Mouse (Mus musculus) frontal cortex, adult 2 months (tissue): ENCODE measurements around the gene Mad1l1. TPM values are rescaled to one million over a fixed set of nuclear protein-coding genes. Genes with fewer than 3 reads are reported as not detected.

Experiments used
- DNase-seq, 2 experiments: peaks; one replicate each; pipeline ENCODE4 v3.0.0; 2022; ENCODE audit warnings: low spot score in 1 of 2; ENCODE audit errors: extremely low spot score in 1 of 2
- polyA plus RNA-seq: library from polyadenylated mRNA; depleted of rRNA; stranded (reverse); fragments of >200 nt; gene quantifications from 2 replicates; pipeline ENCODE4 v1.2.3, GENCODE M21; 2012

Mad1l1 gene
- polyA plus RNA-seq, 1 experiment, result 17.9 TPM

DNA sequence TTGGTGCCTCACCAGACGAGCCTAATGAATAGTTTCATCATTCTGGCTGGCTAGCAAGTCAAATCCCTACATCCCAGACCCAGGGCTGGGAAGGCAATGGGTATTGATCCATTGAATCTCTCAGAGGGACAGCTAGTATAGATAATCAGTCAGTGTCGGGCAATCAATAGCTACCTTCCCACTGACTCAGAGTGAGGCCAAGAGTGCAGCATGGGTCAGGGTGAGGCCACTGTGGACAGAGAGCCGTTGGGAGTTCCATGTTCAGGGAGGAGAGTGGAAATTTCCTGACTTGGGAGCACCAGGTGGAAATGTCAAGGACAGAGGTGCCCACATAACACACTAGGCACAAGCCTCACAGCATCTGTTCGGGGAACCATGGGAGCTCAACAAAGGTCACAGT is 129.8 kb downstream of the Mad1l1 start:
- DNase-seq, result no peak

DNA sequence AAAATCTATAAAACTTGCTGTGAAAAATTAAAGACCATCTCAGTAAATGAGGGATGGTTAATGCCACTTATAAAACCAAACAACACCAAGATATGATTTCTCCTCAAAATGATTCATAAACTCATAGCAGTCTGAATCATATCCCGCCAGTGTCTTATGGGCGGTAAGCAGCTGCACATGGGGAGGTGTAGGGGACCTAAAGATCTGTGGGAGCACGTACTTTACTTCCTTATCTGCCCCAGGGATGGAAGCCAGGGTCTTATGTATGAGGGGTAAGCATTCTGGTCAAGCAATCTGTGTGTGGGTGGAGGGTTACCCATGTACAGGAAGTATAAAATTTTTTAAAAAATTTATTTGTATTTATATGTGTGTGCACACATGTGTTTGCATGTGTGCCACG is 135.0 kb downstream of the Mad1l1 start:
- no peak for DNase-seq

- no peak for DNase-seq
Observed at GRCm38 (mm10) chr5:140185757-140186156, 135.6 kb downstream of the Mad1l1 start.

- peak in 1 of 2 experiments; percentile 35 for DNase-seq
Observed at GRCm38 (mm10) chr5:140183387-140183786, 138.0 kb downstream of the Mad1l1 start.

- no peak for DNase-seq
Observed at GRCm38 (mm10) chr5:140182351-140182750, 139.0 kb downstream of the Mad1l1 start.

- DNase-seq, result no peak
Observed at GRCm38 (mm10) chr5:140180016-140180415, 141.3 kb downstream of the Mad1l1 start.

- DNase-seq, result no peak
Observed at GRCm38 (mm10) chr5:140178058-140178690, 143.2 kb downstream of the Mad1l1 start.

GRCm38 (mm10) chr5:140177582-140177981 is 143.8 kb downstream of the Mad1l1 start:
- no peak for DNase-seq

GRCm38 (mm10) chr5:140176370-140176769 is 145.0 kb downstream of the Mad1l1 start:
- no peak for DNase-seq

DNA sequence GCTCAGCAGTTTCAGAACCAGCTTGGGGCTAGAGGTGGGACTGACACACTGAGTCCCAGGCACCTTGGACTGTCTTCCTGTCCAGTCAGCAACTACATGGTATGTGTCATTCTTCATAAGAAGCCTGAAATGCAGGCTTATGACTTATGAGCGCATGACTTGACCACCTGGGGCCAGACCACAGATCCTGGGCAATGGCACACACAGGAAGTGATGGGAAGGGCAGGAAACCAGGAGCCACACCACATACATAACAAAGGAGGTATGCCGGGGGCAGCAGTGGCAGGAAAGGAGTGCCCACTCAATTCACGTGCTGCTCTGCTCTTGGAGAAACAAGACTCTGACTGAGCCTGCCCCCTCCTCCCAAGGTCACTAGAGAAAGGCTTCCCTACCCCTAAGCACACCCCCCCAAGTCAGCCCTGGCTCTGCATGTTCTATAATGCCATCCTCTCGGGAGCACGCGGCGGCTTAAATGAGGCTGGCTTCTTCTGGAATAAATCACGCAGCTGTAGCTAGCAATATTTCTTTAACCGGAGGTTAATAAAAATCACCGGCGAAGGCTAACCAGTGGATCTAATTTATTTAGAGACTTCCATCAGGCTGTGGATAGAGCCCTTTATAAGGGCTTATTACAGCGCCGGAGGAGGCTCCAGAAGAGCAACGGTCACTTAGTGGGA is 146.4 kb downstream of the Mad1l1 start:
- DNase-seq, result no peak

GRCm38 (mm10) chr5:140174066-140174465 is 147.3 kb downstream of the Mad1l1 start:
- no peak for DNase-seq

- DNase-seq, result no peak
Observed at GRCm38 (mm10) chr5:140173181-140173580, 148.2 kb downstream of the Mad1l1 start.

- DNase-seq, result no peak
Observed at GRCm38 (mm10) chr5:140171710-140172109, 149.6 kb downstream of the Mad1l1 start.

DNA sequence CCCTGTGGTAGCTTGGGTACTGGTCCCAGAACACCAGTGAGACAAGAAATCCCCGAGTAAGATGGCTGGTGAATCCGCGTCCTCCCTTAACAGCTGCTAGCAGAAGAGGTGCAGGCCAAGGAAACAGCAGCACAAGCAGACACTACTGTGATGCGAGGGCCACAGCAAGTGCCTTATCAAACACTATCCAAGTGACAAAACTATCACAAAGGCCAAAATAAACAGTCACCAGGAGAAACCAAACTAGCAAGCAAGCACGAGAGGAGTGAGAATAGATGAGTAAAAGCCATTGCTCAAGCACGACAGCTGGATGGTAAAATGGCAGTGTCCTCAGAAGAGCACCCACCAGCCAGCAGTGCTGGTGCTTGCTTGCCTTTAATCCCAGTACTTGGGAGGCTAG is 153.8 kb downstream of the Mad1l1 start:
- DNase-seq, result no peak

- no peak for DNase-seq
Observed at GRCm38 (mm10) chr5:140167080-140167479, 154.3 kb downstream of the Mad1l1 start.

DNA sequence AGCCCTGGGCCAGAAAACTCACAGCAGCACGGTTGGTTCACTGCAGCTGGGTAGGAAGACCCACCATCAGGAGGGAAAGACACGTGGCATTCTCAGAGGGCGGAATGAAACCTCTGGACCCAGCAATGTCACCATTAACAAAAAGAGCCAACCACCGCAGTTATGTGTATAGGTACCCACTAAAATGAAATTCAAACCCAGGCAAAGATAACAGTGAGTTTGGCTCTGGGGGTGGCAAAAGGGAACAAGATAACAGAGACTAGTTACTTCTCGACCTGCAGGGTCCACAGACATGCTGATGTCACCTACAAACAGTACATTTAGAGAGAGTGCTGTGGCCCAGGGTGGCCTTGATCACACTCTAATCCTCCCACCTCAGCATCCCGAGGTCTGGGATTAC is 157.4 kb downstream of the Mad1l1 start:
- DNase-seq, result no peak

DNA sequence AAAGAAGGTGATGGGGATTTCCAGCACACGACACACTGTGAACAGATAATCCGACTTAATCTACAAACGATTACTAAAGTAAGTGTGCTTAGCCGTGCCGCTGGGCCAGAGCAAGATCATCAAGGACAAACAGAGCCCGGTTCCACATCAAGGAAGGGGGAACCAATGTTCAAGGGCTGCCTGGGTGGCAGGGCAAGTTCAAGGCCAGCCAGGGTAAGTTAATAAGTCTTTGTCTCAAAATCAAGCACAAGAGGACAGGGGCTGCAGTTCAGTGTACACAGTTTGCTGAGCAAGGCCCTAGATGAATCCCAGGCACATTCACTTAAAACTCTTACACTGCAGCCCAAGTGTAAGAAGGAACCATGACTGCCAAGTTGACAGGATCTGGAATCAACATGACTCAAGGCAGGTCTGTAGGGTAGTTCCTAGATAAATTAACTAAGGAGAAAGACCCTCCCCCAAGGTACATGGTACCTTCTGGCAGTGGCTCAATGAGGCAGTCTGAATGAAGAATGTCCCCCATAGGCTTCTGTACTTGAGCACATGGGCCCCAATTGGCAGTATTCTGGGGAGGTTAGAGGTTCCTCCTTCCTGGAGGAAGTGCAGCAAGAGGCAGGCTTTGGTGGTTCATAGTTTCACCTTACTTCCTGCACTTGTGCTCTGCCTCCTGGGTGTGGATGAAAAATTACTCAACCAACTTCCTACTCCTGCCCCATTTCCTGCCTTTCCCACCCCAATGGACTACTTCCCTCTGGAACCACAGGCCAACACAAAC is 159.1 kb downstream of the Mad1l1 start:
- no peak for DNase-seq

DNA sequence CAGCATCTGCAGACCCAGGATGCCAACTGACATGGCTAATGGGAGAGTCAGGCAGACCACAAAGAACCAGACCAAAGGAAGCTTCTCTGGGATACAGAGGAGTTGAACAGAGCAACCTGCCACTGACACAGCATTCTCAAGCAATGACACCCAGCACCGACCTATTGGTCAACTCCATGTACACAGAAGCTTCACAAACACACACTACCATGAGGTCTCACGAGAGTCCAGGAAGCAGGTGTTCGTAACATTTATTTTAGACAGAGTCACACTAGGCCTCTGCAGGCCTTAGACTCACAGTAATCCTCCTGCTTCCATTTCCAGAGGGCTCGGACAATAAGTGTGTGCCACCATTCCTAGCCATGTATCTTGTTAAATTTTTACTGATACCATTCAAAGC is 162.3 kb downstream of the Mad1l1 start:
- no peak for DNase-seq

DNA sequence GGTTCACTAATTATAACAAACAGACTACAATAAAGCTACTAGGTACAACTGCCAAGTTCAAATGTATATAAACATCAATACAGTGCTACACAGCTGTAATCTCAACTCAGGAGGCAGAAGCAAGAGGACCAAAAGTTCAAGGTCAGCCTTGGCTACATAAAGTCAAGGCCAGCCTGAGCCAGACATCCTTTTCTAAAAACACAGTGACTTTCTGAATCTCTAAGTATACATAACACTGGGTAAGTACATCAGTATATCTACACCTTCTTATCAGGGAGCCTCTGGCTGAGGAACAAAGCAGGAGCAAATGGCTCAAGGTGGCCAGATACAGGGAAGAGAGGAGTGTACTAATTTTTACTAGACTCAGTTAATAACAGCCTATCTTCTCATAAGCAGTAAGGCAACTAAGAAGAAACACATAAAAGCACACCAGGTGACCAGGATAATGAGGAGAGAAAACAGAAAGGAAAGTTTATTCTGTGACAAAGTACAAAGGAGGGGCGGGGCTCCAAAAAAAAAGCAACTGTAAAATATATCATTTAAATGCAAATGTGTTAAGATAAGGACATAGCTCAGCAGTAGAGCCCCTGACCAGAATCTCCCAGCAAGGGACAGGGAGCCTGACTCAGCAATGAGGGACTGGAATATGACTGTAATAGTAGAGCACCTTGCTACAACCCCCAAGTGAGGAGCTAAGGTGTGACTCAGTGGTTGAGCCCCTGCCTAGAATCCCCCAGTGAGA is 163.3 kb downstream of the Mad1l1 start:
- DNase-seq, result no peak

- DNase-seq, result no peak
Observed at GRCm38 (mm10) chr5:140154166-140154565, 167.2 kb downstream of the Mad1l1 start.

- DNase-seq, result peak; percentile 9 to 28
Observed at GRCm38 (mm10) chr5:140151871-140152270, 169.5 kb downstream of the Mad1l1 start.
